Mouse (Mus musculus) megakaryocyte, embryonic 14.5 days (primary cell): ENCODE results near the gene Pde12.

ENCODE experiments used
- FLI1 ChIP-seq: IDR thresholded peaks from 2 replicates; pipeline ENCODE4 v1.6.1; 2012; ENCODE audit warnings: low read length, inconsistent platforms, mixed read lengths
- GATA1 ChIP-seq: IDR thresholded peaks from 3 replicates; pipeline ENCODE4 v1.6.1; 2012; ENCODE audit warnings: mixed read lengths, low read length, inconsistent platforms, borderline replicate concordance

- TF ChIP-seq GATA1 (no peak), FLI1 (no peak)
Observed at GRCm38 (mm10) chr14:26691363-26691762, 21.7 kb upstream of the Pde12 start.
